Mouse (Mus musculus): ENCODE results near the gene Ccnc.
"Not testable (repeated sequence)": the region's sequence is repeated elsewhere in the genome, so short reads cannot be mapped to it uniquely, and the experiment has no call there.

The Ccnc gene

DNA sequence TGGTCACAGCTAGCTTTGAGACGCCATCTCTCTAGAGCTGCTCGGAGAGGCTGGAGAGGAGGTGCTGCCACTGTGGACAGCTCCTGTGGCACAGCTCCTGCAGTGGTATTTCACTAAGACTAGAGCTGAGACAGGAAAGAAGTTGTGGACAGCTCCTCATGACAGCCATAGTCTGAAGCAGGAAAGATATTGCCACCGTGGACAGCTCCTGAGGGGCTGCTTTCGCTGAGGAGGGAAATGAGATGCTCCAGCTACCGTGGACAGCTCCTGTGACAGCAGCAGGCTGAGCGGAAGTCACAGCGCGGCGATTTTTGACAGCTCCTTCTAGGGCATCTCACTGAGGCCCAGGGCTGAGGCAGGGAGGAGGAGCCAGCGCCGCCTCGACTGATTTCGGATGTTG, 15.4 kb upstream of the Ccnc start:
- in situ Hi-C loops (cut with MboI, MseI): no loop called here

- in situ Hi-C loops (cut with MboI, MseI): no loop called here
These were observed 4.7 kb upstream of the Ccnc start for GRCm38 (mm10) chr4:21722752-21723334.

GRCm38 (mm10) chr4:21726912-21727614, 438 bp upstream of the Ccnc start:
- in situ Hi-C loops (cut with MboI, MseI): loop anchor here in 1 of 2 experiments (5.0 kb wide), 1 partner anchor 40 kb away; the partner anchor contains the start of genes Tstd3 and Usp45

- in situ Hi-C loops (cut with MboI, MseI): no loop called here
These were observed 11.7 kb downstream of the Ccnc start for GRCm38 (mm10) chr4:21739169-21739568.

GRCm38 (mm10) chr4:21744142-21744541, 16.6 kb downstream of the Ccnc start:
- in situ Hi-C loops (cut with MboI, MseI): not testable (repeated sequence)

DNA sequence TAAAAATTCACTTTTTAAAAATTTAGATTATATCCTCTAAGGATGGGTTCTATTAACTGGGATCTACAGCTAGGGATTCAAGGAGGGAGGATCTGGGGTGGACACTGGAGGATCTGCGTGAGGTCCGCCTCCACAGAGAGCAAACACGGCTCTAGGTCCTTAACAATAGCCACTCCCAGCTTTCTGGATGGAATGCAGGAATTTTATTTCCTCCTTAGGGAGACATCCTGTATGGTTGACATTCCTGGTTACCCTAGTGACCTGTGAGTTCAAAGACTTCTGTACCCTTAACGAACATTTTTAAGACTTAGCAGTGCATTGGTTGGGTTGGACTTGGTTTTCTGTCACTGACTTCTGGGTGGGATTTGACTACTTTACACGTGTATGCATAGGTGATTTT, 18.2 kb downstream of the Ccnc start:
- in situ Hi-C loops (cut with MboI, MseI): no loop called here

- in situ Hi-C loops (cut with MboI, MseI): no loop called here
These were observed 27.8 kb downstream of the Ccnc start for GRCm38 (mm10) chr4:21755123-21755789.

GRCm38 (mm10) chr4:21758860-21759259, 31.4 kb downstream of the Ccnc start:
- in situ Hi-C loops (cut with MboI, MseI): no loop called here

- in situ Hi-C loops (cut with MboI, MseI): no loop called here
These were observed 34.1 kb downstream of the Ccnc start for GRCm38 (mm10) chr4:21761416-21762160.

DNA sequence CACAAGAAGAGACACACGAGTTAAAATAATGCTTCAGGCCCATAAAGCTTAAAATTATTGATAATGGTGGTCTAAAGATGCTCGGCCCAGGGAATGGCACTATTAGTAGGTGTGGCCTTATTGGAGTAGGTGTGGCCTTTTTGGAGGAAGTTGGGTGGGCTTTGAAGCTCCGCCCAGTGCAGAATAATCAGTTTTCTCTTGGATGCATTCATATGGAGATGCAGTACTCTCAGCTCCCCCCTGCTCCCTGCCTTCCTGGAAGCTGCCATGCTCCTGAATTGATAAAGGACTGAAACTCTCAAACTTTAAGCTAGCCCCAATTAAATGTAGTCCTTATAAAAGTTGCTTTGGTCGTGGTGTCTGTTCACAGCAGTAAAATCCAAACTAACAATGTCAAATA, 36.3 kb downstream of the Ccnc start:
- in situ Hi-C loops (cut with MboI, MseI): no loop called here

DNA sequence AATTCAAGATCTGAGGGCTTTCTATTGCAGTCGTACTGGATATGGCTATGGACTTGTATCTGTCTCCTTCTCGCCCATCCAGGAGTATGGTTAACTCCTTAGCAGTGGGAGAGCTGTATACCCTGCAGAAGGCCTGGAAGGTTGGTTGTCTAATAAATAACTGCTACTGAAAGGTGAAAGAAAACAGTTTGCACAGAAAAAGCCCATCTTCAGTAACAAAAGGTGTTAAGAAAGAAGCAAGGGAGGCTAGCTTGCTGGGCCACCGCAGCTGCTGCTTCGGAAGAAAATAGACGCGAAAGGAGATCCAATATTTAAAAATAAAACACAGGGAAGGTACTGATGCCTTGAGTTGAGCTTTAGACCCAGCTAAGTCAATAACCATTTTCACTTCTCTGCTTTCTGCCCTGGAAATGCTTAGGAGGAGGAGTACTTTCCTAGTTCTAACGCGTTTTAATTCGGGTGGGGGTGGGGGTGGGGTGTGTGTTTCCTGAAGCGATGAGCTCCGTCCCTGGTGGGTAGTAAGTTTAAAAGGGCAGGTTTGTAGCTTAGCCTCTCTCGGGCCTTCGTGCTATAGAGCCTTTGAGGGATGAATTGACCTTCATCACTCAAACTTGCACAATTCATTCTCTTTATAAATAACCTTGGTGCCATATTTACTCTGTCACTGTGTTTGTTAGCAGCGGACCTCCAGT, 38.8 kb downstream of the Ccnc start:
- in situ Hi-C loops (cut with MboI, MseI): loop anchor here in 1 of 2 experiments (5.0 kb wide), 1 partner anchor 39 kb away; the partner anchor contains the start of gene Ccnc

DNA sequence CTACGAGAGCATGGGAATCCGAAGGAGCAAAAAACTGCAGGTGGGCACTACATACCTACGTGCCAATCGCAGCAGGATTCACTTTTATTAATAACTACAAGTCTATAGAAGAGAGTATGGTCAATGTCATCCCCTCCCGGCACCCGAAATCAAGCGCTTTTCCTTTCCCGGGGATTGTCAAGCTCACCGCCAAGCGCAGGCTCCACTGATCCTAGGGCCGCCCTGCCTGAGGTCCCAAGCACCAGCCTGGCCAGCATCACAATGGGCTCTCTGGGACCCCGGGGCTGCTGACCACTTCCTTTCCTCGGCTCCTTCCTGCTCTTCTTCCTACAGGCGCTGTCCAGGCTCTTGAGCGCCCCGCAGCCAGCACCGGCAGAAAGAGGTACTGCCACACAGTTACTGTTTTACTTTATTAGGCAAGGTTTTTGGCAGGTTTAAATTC, 39.4 kb downstream of the Ccnc start, which contains the start of the genes Usp45 and Tstd3:
Gene Usp45 (plus strand): TSS at position 294 of the 442 bp plus-strand sequence.
Gene Tstd3 (minus strand): TSS at position 350 of the 442 bp plus-strand sequence.
- in situ Hi-C loops (cut with MboI, MseI): loop anchor here in 1 of 2 experiments (5.0 kb wide), 1 partner anchor 40 kb away; the partner anchor contains the start of gene Ccnc

DNA sequence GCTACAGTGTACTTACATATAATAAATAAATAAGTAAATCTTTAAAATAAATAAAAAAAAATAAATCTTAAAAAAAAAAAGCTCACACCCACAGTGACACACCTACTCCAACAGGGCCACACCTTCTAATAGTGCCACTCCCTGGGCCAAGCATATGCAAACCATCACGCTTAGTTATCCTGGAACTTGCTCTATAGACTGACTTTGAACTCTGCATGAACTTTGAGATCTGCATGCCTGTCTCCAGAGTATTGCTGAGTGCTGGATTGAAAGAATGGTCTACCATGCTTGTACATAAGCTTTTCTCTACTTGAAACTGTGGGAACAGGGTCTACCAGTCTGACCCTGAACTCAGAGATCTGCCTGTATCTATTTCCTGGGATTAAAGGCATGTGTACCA, 43.6 kb downstream of the Ccnc start:
- in situ Hi-C loops (cut with MboI, MseI): no loop called here

- in situ Hi-C loops (cut with MboI, MseI): no loop called here
These were observed 44.8 kb downstream of the Ccnc start for GRCm38 (mm10) chr4:21772306-21772705.

- in situ Hi-C loops (cut with MboI, MseI): loop anchor here in 1 of 2 experiments (25.0 kb wide), 1 partner anchor 639 kb away; no protein-coding TSS in a partner anchor
These were observed 48.8 kb downstream of the Ccnc start for GRCm38 (mm10) chr4:21776091-21776945.

DNA sequence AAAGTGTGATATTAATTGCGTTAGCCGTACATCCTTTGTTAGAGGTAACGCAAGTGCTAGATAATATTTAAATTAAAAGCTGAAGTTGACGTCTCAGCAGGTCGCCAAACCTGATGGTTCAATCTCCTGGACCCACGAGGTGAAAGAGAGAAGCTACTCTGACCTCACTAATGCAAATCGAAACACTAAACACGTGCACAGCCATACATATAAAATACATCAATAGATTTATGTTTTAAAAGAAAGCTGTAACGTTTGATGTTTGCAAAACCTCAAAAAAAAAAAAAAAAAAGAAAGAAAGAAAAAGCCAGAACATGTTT, 49.4 kb downstream of the Ccnc start:
- in situ Hi-C loops (cut with MboI, MseI): loop anchor here in 1 of 2 experiments (25.0 kb wide), 1 partner anchor 640 kb away; no protein-coding TSS in a partner anchor

DNA sequence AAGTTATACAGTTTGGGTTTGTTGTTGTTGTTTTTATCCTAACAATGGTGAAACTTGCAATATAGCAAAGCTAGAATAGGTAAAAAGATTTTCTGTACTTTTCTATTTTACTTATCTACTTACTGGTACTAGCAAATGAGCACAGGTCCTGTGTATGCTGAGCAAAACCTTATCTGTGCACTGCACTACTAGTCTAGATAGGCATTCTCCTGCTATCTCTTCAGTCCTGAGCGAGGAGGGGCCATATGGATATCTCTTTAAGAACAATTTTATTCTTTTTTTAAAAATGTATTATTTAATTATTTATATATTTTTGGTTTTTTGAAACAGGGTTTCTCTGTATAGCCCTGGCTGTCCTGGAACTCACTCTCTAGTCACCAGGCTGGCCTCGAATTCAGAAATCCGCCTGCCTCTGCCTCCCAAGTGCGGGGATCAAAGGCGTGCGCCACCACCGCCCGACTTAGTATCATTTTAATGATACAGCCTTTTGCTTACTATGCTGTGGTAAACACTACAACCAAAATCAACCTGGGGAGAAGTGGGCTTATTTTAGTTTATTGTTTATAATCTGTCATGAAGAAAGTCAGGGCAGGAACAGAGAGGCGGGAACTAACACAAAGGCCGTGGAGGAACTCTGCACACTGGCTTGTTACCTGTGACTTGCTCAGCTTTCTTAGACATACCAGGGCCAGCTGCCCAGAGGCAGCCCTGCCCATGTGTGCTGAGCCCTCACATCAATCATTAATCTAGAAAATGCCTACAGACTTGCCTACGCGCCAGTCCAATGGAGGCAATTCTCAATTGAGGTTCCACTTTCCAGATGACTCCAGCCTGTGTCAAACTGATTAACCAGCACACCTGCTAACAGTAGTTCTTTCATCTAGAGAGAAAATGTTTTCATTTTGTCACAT, 53.6 kb downstream of the Ccnc start:
- in situ Hi-C loops (cut with MboI, MseI): loop anchor here in 1 of 2 experiments (25.0 kb wide), 1 partner anchor 644 kb away; no protein-coding TSS in a partner anchor

DNA sequence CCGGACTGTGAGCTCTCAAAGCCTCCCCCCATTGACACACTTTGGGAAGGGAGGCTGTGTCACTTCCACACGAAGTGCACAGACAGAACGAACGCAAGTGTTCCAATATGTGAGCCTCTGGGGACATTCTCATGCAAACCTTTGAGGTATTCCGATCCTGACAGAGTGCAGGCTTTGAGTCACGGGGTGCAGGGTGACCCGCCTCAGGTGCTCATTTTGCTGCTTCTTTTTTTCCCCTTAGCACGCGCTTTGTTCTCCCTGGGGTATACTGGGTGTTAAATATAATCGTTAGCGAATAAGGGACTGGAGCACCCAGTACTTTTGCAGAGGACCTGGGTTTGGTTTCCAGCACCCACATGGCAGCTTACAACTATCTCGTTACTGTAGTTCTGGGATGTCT, 58.8 kb downstream of the Ccnc start:
- in situ Hi-C loops (cut with MboI, MseI): loop anchor here in 1 of 2 experiments (25.0 kb wide), 1 partner anchor 649 kb away; no protein-coding TSS in a partner anchor

DNA sequence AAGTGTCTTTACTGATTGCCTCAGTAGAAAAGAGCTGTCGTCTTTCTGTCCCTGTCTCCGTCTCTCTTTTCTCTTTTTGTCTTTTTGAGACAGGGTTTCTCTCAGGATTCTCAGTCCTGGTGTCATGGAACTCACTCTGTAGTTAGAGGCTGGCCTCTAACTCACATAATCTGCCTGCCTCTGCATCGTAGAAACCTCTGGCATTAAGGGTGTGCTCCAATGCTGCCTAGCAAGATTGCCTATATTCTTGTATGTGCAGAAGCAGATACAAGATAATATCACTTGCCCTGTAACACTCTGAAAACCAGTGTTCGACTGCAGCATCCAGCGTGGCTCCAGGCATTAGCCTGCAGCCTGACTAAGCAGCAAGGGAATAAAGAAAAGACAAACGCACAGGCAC, 61.4 kb downstream of the Ccnc start:
- in situ Hi-C loops (cut with MboI, MseI): loop anchor here in 1 of 2 experiments (25.0 kb wide), 1 partner anchor 652 kb away; no protein-coding TSS in a partner anchor

Measured in T-helper 17 cell (primary cell).